Mouse (Mus musculus) spleen, adult 2 months (tissue): ENCODE data around the gene Map3k12. TPM values are rescaled to one million over a fixed set of nuclear protein-coding genes. Genes with fewer than 3 reads are reported as not detected.

ENCODE experiments used
- DNase-seq, 2 experiments: peaks; one replicate each; pipeline versions ENCODE4 v3.0.0 to v3.0.0-alpha.2; 2012 to 2021; ENCODE audit warnings: low spot score in 2 of 2, low read depth in 1 of 2
- H3K27ac ChIP-seq: fragments of 200-500 bp; 2 replicates; pipeline ENCODE4 v1.5.1; 2012; ENCODE audit warnings: low read length, inconsistent platforms; ENCODE audit not compliant: insufficient read depth
- H3K27me3 ChIP-seq: fragments of 200-500 bp; 2 replicates; pipeline ENCODE4 v1.6.1; 2012; ENCODE audit warnings: mild to moderate bottlenecking, moderate library complexity, low read length, inconsistent platforms; ENCODE audit not compliant: control insufficient read depth, insufficient read depth
- H3K36me3 ChIP-seq: fragments of 200-500 bp; 2 replicates; pipeline ENCODE4 v1.6.1; 2012; ENCODE audit warnings: mild to moderate bottlenecking, low read length, inconsistent platforms; ENCODE audit not compliant: control insufficient read depth, insufficient read depth
- H3K4me1 ChIP-seq: fragments of 200-500 bp; 2 replicates; pipeline ENCODE4 v1.6.1; 2011; ENCODE audit warnings: inconsistent platforms; ENCODE audit not compliant: control insufficient read depth, insufficient read depth, insufficient read length
- H3K4me3 ChIP-seq: fragments of 200-500 bp; 2 replicates; pipeline ENCODE4 v1.5.1; 2011; ENCODE audit warnings: mild to moderate bottlenecking, inconsistent platforms; ENCODE audit not compliant: insufficient read depth, insufficient read length; ENCODE audit errors: extremely low read depth
- CTCF ChIP-seq: fragments of 200-500 bp; IDR thresholded peaks from 2 replicates; pipeline ENCODE4 v1.5.1; 2011; ENCODE audit warnings: mild to moderate bottlenecking, inconsistent platforms; ENCODE audit not compliant: insufficient read depth, insufficient read length, insufficient replicate concordance; ENCODE audit errors: extremely low read depth
- POLR2A ChIP-seq: fragments of 200-500 bp; IDR thresholded peaks from 2 replicates; pipeline ENCODE4 v1.6.1; 2011; ENCODE audit warnings: low read depth, low read length, inconsistent platforms
- WGBS: fragments of 180-500 bp; shearing (Covaris S2); methylation state at CpG from one replicate; pipeline ENCODE4 v1.1.7; 2018; 5-methylcytosine and 5-hydroxymethylcytosine counted together
- polyA plus RNA-seq: library from polyadenylated mRNA; depleted of rRNA; stranded (reverse); fragments of >200 nt; gene quantifications from 2 replicates; pipeline ENCODE4 v1.2.3, GENCODE M21; 2012

Map3k12 gene
- polyA plus RNA-seq, 1 experiment = 2.1 TPM

DNA sequence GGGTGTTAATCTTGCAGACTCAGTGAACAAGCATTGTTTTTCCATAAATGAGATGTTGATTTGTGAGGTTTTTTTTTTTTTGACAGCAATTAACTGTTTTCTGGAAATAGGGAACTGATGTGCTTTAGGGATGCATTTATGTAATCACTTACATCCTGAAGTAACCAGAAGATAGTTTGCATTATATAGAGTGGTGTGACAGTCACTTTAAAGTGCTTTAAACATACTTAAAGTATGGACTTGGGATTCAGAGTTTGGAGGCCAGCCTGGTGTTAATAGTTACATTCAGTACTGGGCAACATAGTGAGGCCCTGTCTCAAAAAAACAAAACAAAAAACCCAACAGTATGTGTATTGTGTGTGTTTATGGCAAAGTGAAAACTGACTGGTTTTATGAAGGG, 45.1 kb downstream of the Map3k12 start:
- no peak for TF ChIP-seq POLR2A
- TF ChIP-seq CTCF = no peak
- no peak for DNase-seq
- no peak overlapping the region for H3K27ac ChIP-seq
- H3K4me3 ChIP-seq = no peak overlapping the region; the same call in 1 of the 2 replicates
- no peaks in the 10 kb centered on the region for H3K27me3 ChIP-seq
- H3K36me3 ChIP-seq = peaks cover 19% of the 10 kb centered on the region
- peaks cover 3% of the 10 kb centered on the region; the same call in 1 of the 2 replicates for H3K4me1 ChIP-seq

GRCm38 (mm10) chr15:102471295-102471645, 45.6 kb downstream of the Map3k12 start:
- no peaks in the 10 kb centered on the region for H3K27me3 ChIP-seq
- H3K4me3 ChIP-seq = peak overlapping the region; percentile 84
- peaks cover 3% of the 10 kb centered on the region; the same call in 1 of the 2 replicates for H3K4me1 ChIP-seq
- TF ChIP-seq POLR2A (no peak), CTCF (no peak)
- H3K27ac ChIP-seq = no peak overlapping the region
- peaks cover 17% of the 10 kb centered on the region for H3K36me3 ChIP-seq
- WGBS = 1% methylated on average over 10 of the region's 10 CpGs
- no peak for DNase-seq

GRCm38 (mm10) chr15:102470605-102471294, 46.1 kb downstream of the Map3k12 start:
- 1% methylated on average over 44 of the region's 67 CpGs for WGBS

GRCm38 (mm10) chr15:102470183-102470604, 46.7 kb downstream of the Map3k12 start, which contains the start of gene Pcbp2:
TSS of gene Pcbp2 (plus strand) at chr15:102470539.
- Histone ChIP-seq H3K27me3 (no peaks in the 10 kb centered on the region), H3K4me1 (peaks cover 3% of the 10 kb centered on the region; the same call in 1 of the 2 replicates), H3K36me3 (peaks cover 9% of the 10 kb centered on the region), H3K4me3 (peak within 1 kb of the TSS; percentile 84), H3K27ac (peak within 1 kb of the TSS; percentile 91)
- peak; percentile 94 to 96 for DNase-seq
- under 1% methylated on average over 31 of the region's 40 CpGs for WGBS
- peak; percentile 79 for TF ChIP-seq CTCF
- TF ChIP-seq POLR2A = peak; percentile 47

More at GRCm38 (mm10) chr15:102470605-102471294, 46.1 kb downstream of the Map3k12 start:
- Histone ChIP-seq H3K36me3 (peaks cover 12% of the 10 kb centered on the region), H3K27ac (peak overlapping the region; percentile 91), H3K4me3 (peak overlapping the region; percentile 84), H3K4me1 (peaks cover 3% of the 10 kb centered on the region; the same call in 1 of the 2 replicates), H3K27me3 (no peaks in the 10 kb centered on the region)
- no peak for TF ChIP-seq CTCF
- no peak for TF ChIP-seq POLR2A
- peak; percentile 59 to 67 for DNase-seq

- WGBS = 96% methylated on average over 9 of the region's 9 CpGs
Measured at GRCm38 (mm10) chr15:102468675-102469370, 48.0 kb downstream of the Map3k12 start.

DNA sequence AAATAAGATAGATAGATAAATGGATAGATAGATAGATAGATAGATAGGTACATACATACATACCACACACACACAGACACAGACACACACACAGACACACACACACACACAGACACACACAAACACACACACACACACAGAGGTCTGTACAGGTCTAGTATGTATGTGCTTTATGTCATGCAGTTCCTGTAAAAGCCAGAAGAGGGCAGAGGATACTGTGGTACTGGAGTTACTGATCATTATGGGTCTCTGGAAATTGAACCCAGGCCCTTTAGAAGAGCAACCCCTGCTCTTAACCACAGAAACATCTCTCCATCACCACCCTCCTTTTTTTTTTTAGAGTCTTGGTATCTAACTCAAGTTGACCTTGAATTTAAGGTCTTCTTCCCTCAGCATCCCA, 53.2 kb downstream of the Map3k12 start:
- no peak for TF ChIP-seq POLR2A
- TF ChIP-seq CTCF = no peak
- Histone ChIP-seq H3K27ac (no peak overlapping the region), H3K4me1 (peaks cover 6% of the 10 kb centered on the region; the same call in 1 of the 2 replicates), H3K36me3 (peaks cover 11% of the 10 kb centered on the region), H3K4me3 (no peak overlapping the region), H3K27me3 (no peaks in the 10 kb centered on the region)
- DNase-seq = peak in 1 of 2 experiments; percentile 22

More at GRCm38 (mm10) chr15:102468675-102469370, 48.0 kb downstream of the Map3k12 start:
- TF ChIP-seq CTCF (no peak), POLR2A (no peak)
- Histone ChIP-seq H3K4me1 (peaks cover 3% of the 10 kb centered on the region; the same call in 1 of the 2 replicates), H3K27me3 (no peaks in the 10 kb centered on the region), H3K27ac (no peak overlapping the region), H3K36me3 (peaks cover 5% of the 10 kb centered on the region), H3K4me3 (no peak overlapping the region)
- DNase-seq = no peak

DNA sequence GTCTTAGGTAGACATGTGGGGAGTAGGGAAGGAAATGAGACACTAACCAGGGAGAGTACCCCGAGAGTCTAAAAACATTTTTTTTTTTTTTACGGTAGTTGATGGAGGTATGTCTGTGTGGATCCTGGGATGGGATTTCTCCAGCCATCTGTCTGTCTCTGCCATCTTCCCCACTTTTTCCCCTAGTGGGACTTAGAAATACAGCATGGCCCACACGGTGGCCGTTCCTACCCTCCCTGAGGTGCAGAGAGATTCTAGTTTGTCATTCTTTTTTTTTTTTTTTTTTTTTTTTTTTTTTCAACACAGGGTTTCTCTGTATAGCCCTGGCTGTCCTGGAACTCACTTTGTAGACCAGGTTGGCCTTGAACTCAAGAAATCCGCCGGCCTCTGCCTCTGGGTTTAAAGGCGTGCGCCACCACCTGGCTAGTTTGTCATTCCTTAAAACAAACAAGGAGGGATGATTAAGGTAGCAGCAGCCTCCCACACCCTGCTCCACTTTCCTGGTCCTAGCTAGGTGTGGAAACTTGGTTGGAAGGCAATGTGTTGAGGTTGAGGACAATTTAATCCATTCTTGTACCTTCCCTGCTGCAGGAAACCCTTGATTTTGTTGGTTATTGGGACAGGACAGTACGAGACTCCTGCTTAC, 55.3 kb downstream of the Map3k12 start:
- WGBS = 73% methylated on average over 9 of the region's 9 CpGs
- Histone ChIP-seq H3K27ac (no peak overlapping the region), H3K4me3 (no peak overlapping the region), H3K4me1 (peaks cover 10% of the 10 kb centered on the region), H3K27me3 (no peaks in the 10 kb centered on the region), H3K36me3 (peaks cover 11% of the 10 kb centered on the region)
- no peak for TF ChIP-seq CTCF
- no peak for TF ChIP-seq POLR2A
- no peak for DNase-seq
